Mouse (Mus musculus): Measurements from ENCODE around the gene Cyp2j6. TPM values are rescaled to one million over a fixed set of nuclear protein-coding genes. Genes with fewer than 3 reads are reported as not detected.

Gene Cyp2j6
- polyA plus RNA-seq, 1 experiment = 7.1 TPM

- no peak for TF ChIP-seq CTCF (conservative IDR thresholded peaks at IDR 0.05; ENCODE audit: insufficient read depth, insufficient read length, low read depth, low read length)
- no peaks in the 10 kb centered on the region for H3K27me3 ChIP-seq (replicated peaks; ENCODE audit: control insufficient read depth, insufficient read depth, low read length)
- H3K4me3 ChIP-seq (ENCODE audit: insufficient read depth, low read depth, low read length) = no peak overlapping the region
- no peak for DNase-seq
- H3K27ac ChIP-seq (ENCODE audit: insufficient read depth, low read depth, low read length) = no peak overlapping the region
- H3K4me1 ChIP-seq (ENCODE audit: control insufficient read depth, insufficient read depth, low read length) = no peaks in the 10 kb centered on the region
- no peaks in the 10 kb centered on the region for H3K36me3 ChIP-seq (ENCODE audit: control insufficient read depth, insufficient read depth, low read length)
- 81% methylated on average over 3 of the region's 3 CpGs for whole genome bisulfite sequencing
Observed at GRCm38 (mm10) chr4:96510083-96510482, 43.4 kb downstream of the Cyp2j6 start.

DNA sequence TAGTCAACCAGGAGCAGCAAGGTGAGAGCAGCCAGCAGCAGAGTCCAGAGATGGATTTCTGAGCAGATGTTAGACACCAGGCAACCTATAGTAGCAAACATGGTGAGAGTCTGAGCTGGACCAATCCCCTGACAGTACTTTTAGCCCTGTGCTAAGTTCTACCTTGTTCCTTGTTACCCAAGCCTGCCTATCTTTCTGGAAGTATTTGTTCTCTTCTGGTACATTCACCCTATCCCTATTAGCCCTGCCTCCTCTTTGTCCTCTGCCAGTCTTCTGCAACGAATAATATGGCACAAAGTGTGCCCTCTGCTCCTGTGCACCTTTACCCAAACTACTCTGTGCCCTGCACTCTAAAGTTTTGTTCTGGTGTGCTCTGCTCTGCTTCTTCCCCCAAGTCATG is 46.2 kb downstream of the Cyp2j6 start, which contains the start of gene Cyp2j8:
Gene Cyp2j8 (minus strand): TSS at position 101 of the 400 bp plus-strand sequence.
- Histone ChIP-seq H3K4me3 (ENCODE audit: insufficient read depth, low read depth, low read length) (no peak within 1 kb of the TSS), H3K36me3 (ENCODE audit: control insufficient read depth, insufficient read depth, low read length) (no peaks in the 10 kb centered on the region), H3K4me1 (ENCODE audit: control insufficient read depth, insufficient read depth, low read length) (no peaks in the 10 kb centered on the region), H3K27me3 (replicated peaks; ENCODE audit: control insufficient read depth, insufficient read depth, low read length) (no peaks in the 10 kb centered on the region), H3K27ac (ENCODE audit: insufficient read depth, low read depth, low read length) (no peak within 1 kb of the TSS)
- WGBS = 72% methylated on average over 1 of the region's 1 CpGs
- DNase-seq = no peak
- TF ChIP-seq CTCF (conservative IDR thresholded peaks at IDR 0.05; ENCODE audit: insufficient read depth, insufficient read length, low read depth, low read length) = no peak
- TF ChIP-seq POLR2A (IDR thresholded peaks at IDR 0.05; ENCODE audit: low read depth, low read length) = no peak

Other genes starting within 250 kb of the Cyp2j6 start
- gene Cyp2j11, start 205.0 kb downstream of the Cyp2j6 start, polyA plus RNA-seq (2012; rRNA removed) = 137 and 187 TPM in 2 replicates
- 0.22 and 0.39 TPM in 2 replicates for gene Cyp2j8, start 46.3 kb downstream of the Cyp2j6 start, polyA plus RNA-seq (2012; rRNA removed)
- 6.7 and 9.8 TPM in 2 replicates for gene Cyp2j9, start 37.9 kb upstream of the Cyp2j6 start, polyA plus RNA-seq (2012; rRNA removed)
- gene Cyp2j5, start 110.5 kb upstream of the Cyp2j6 start, polyA plus RNA-seq (2012; rRNA removed) = 315 and 329 TPM in 2 replicates
- gene Gm12695, start 231.5 kb upstream of the Cyp2j6 start, polyA plus RNA-seq (2012; rRNA removed) = not detected in 2 replicates